Mouse (Mus musculus) hindbrain, embryonic 14.5 days (tissue): Measurements from ENCODE around the gene Srrd. TPM values are rescaled to one million over a fixed set of nuclear protein-coding genes. Genes with fewer than 3 reads are reported as not detected.

ENCODE experiments used
- ATAC-seq: fragments of 200-750 bp; cut with Nextera tagmentation; 2 replicates; pipeline ENCODE4 v1.8.0; 2017; ENCODE audit warnings: moderate number of reproducible peaks, mild to moderate bottlenecking, moderate TSS enrichment, moderate library complexity; ENCODE audit not compliant: low FRiP score
- DNase-seq: peaks from one replicate; pipeline ENCODE4 v3.0.0-alpha.2; 2015; ENCODE audit warnings: low spot score
- H3K27ac ChIP-seq: fragments of 300-500 bp; sonication (generic); 2 replicates; pipeline ENCODE4 v1.5.1; 2014; ENCODE audit warnings: mild to moderate bottlenecking, moderate library complexity
- H3K27me3 ChIP-seq: fragments of 300-500 bp; sonication (generic); 2 replicates; pipeline ENCODE4 v1.6.1; 2014; ENCODE audit warnings: mild to moderate bottlenecking, low read length, mixed read lengths; ENCODE audit not compliant: control insufficient read depth, insufficient read depth
- H3K36me3 ChIP-seq: fragments of 300-500 bp; sonication (generic); replicated peaks from 2 replicates; pipeline ENCODE4 v1.6.1; 2014; ENCODE audit not compliant: control insufficient read depth, insufficient read depth
- H3K4me1 ChIP-seq: fragments of 300-500 bp; sonication (generic); replicated peaks from 2 replicates; pipeline ENCODE4 v1.6.1; 2014; ENCODE audit warnings: antibody characterized with exemption, low read length, mixed read lengths; ENCODE audit not compliant: control insufficient read depth, insufficient read depth
- H3K4me2 ChIP-seq: fragments of 300-500 bp; sonication (generic); replicated peaks from 2 replicates; pipeline ENCODE4 v1.6.1; 2014; ENCODE audit warnings: mild to moderate bottlenecking, moderate library complexity
- H3K4me3 ChIP-seq: fragments of 300-500 bp; sonication (generic); replicated peaks from 2 replicates; pipeline ENCODE4 v1.5.1; 2014; ENCODE audit warnings: mild to moderate bottlenecking, low read length
- H3K9ac ChIP-seq: fragments of 300-500 bp; sonication (generic); 2 replicates; pipeline ENCODE4 v1.6.1; 2014
- H3K9me3 ChIP-seq: fragments of 300-500 bp; sonication (generic); 2 replicates; pipeline ENCODE4 v1.6.1; 2016; ENCODE audit warnings: low read length; ENCODE audit not compliant: control insufficient read depth
- WGBS: fragments of 180-500 bp; shearing (Covaris S2); extraction: QIAGEN DNeasy Blood & Tissue Kit; methylation state at CpG from one replicate; pipeline ENCODE4 v1.1.7; 2014; 5-methylcytosine and 5-hydroxymethylcytosine counted together
- polyA plus RNA-seq: library from polyadenylated mRNA; unstranded; fragments of >200 nt; fragmentation: Nextera tagmentation; extraction: Ambion mirVana; gene quantifications from 2 replicates; pipeline ENCODE4 v1.2.1, GENCODE M21; 2014

Gene Srrd
- polyA plus RNA-seq, 1 experiment from 2014 or later = 62.5 TPM

GRCm38 (mm10) chr5:112313222-112313885 lies 29.5 kb downstream of the Srrd start:
- Histone ChIP-seq H3K9ac (peak overlapping the region; percentile 8; the same call in 1 of the 2 replicates), H3K36me3 (peaks cover 58% of the 10 kb centered on the region), H3K27me3 (no peaks in the 10 kb centered on the region), H3K4me3 (no peak overlapping the region), H3K4me1 (no peaks in the 10 kb centered on the region), H3K9me3 (no peaks in the 10 kb centered on the region), H3K4me2 (no peak overlapping the region), H3K27ac (no peak overlapping the region)
- DNase-seq (no peak), ATAC-seq (no peak)
- WGBS = 57% methylated on average over 11 of the region's 11 CpGs

- Histone ChIP-seq H3K27me3 (no peaks in the 10 kb centered on the region), H3K36me3 (peaks cover 33% of the 10 kb centered on the region), H3K4me2 (no peak overlapping the region), H3K4me3 (no peak overlapping the region), H3K4me1 (no peaks in the 10 kb centered on the region), H3K9me3 (no peaks in the 10 kb centered on the region), H3K27ac (no peak overlapping the region), H3K9ac (no peak overlapping the region)
- no peak for DNase-seq
- ATAC-seq = no peak
- WGBS = 72% methylated on average over 5 of the region's 5 CpGs
These were observed 37.0 kb downstream of the Srrd start for GRCm38 (mm10) chr5:112305842-112306241.

DNA sequence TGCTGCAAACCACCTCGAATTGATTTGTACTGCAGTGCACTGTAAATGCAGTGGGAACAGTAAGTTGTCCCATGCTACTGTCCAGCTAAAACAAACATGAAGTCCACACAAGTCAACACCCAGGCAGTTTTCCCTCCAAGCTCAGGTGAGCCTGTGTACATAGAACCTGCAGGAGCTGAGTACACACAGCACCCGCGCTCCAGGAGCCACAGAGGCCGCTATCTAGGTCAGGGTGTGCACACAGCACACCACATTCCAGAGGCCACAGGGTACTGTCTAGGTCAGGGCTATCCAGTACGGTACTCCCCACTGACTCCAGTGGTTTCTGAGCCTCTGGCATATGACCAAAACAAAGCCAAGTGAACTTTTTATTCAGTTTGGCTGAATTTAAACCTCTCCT lies 40.5 kb downstream of the Srrd start:
- WGBS = 84% methylated on average over 5 of the region's 5 CpGs
- ATAC-seq (no peak), DNase-seq (no peak)
- H3K27ac ChIP-seq = no peak overlapping the region
- H3K9me3 ChIP-seq = no peaks in the 10 kb centered on the region
- H3K36me3 ChIP-seq = peaks cover 2% of the 10 kb centered on the region
- H3K4me2 ChIP-seq = no peak overlapping the region
- H3K9ac ChIP-seq = no peak overlapping the region
- no peak overlapping the region for H3K4me3 ChIP-seq
- H3K27me3 ChIP-seq = no peaks in the 10 kb centered on the region
- H3K4me1 ChIP-seq = no peaks in the 10 kb centered on the region

DNA sequence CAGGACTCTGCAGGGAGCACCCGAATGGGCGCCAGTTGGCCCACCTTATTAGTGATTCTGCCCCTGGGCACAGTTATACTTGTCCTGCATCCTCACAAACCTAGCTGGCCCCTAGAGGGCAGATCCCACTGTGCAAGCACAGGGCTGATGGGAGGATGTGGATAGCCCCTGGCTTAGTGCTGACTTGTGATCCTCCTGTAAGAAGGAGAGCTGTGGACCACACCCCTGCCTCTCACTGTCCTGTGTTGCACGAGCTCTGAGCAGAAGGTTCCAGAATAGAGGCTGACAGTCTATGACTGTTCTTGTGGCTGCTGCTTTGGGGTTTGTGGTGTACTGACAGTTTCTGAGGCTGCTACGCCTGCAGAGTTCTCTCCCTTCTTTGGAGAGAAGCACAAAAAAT lies 41.1 kb downstream of the Srrd start:
- no peaks in the 10 kb centered on the region for H3K9me3 ChIP-seq
- ATAC-seq (no peak), DNase-seq (no peak)
- no peak overlapping the region for H3K4me2 ChIP-seq
- 86% methylated on average over 4 of the region's 4 CpGs for WGBS
- no peaks in the 10 kb centered on the region for H3K36me3 ChIP-seq
- H3K4me3 ChIP-seq = no peak overlapping the region
- H3K9ac ChIP-seq = no peak overlapping the region
- no peaks in the 10 kb centered on the region for H3K27me3 ChIP-seq
- 0 out of 2 replicates have a peak, but pooled peaks cover 2% of the 10 kb centered on the region for H3K4me1 ChIP-seq
- no peak overlapping the region for H3K27ac ChIP-seq

- no peak overlapping the region for H3K9ac ChIP-seq
- DNase-seq (no peak), ATAC-seq (no peak)
- 0 out of 2 replicates have a peak, but pooled peaks cover 2% of the 10 kb centered on the region for H3K4me1 ChIP-seq
- 89% methylated on average over 6 of the region's 6 CpGs for WGBS
- H3K4me3 ChIP-seq = no peak overlapping the region
- no peak overlapping the region for H3K27ac ChIP-seq
- H3K9me3 ChIP-seq = no peaks in the 10 kb centered on the region
- H3K4me2 ChIP-seq = no peak overlapping the region
- H3K27me3 ChIP-seq = no peaks in the 10 kb centered on the region
- no peaks in the 10 kb centered on the region for H3K36me3 ChIP-seq
These were observed 42.0 kb downstream of the Srrd start for GRCm38 (mm10) chr5:112300721-112301308.

DNA sequence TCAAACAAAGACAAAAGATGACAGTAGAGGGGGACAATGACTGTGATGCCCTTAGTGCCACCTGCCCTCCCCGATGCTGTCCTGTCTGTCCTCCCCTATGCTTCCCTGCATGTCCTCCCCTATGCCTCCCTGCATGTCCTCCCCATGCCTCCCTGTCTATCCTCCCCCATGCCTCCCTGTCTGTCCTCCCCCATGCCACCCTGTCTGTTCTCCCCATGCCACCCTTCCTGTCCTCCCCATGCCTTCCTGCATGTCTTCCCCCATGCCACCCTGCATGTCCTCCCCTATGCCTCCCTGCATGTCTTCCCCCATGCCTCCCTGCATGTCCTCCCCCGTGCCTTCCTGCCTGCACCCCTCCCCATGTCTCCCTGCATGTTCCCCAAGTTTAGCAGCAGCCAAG lies 42.7 kb downstream of the Srrd start:
- no peak for ATAC-seq
- no peak for DNase-seq
- Histone ChIP-seq H3K4me3 (no peak overlapping the region), H3K27me3 (no peaks in the 10 kb centered on the region), H3K36me3 (no peaks in the 10 kb centered on the region), H3K4me1 (0 out of 2 replicates have a peak, but pooled peaks cover 6% of the 10 kb centered on the region), H3K4me2 (no peak overlapping the region), H3K9me3 (no peaks in the 10 kb centered on the region), H3K9ac (no peak overlapping the region), H3K27ac (no peak overlapping the region)
- 79% methylated on average over 2 of the region's 2 CpGs for WGBS

GRCm38 (mm10) chr5:112299399-112299798 lies 43.4 kb downstream of the Srrd start:
- Histone ChIP-seq H3K4me3 (no peak overlapping the region), H3K9me3 (no peaks in the 10 kb centered on the region), H3K4me2 (no peak overlapping the region), H3K4me1 (peaks cover 11% of the 10 kb centered on the region; the same call in 1 of the 2 replicates), H3K27me3 (no peaks in the 10 kb centered on the region), H3K36me3 (no peaks in the 10 kb centered on the region), H3K27ac (no peak overlapping the region), H3K9ac (no peak overlapping the region)
- DNase-seq (no peak), ATAC-seq (no peak)
- 85% methylated on average over 4 of the region's 4 CpGs for WGBS

DNA sequence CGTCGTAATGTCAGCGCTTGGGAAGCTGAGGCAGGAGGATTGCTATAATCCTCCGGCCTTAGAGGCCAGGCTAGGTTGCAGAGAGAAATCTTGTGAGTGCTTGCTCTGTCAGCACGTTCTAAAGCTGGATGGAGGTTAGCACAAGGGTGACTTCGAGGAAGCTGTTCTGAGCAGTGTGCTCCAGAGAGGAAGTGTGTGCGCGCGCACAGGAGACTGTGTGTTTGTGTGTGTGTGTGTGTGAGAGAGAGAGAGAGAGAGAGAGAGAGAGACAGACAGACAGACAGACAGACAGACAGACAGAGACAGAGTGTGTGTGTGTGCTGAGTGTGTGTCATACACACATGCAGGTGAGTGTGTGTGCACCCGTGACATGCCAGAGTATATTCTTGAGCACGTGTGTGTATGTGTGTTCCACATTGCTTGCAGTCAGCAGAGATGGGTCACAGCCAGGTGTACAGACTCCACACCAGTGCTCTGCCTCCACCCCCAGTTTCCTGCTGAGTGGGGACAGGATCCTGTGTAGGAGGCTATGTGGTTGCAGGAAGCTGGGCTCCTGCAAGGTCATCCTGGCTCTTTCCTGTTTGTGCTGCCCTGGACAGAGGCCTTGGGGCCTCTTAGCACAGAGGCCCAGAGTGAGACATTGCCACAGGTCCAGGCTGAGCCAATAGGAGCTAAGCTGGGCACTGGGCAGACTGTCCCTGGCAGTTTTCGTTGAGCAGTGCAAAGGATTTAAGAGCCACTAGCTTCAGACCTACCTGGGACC lies 44.4 kb downstream of the Srrd start:
- Histone ChIP-seq H3K9me3 (no peaks in the 10 kb centered on the region), H3K36me3 (no peaks in the 10 kb centered on the region), H3K27me3 (no peaks in the 10 kb centered on the region), H3K9ac (no peak overlapping the region), H3K27ac (no peak overlapping the region), H3K4me3 (no peak overlapping the region), H3K4me1 (peaks cover 11% of the 10 kb centered on the region; the same call in 1 of the 2 replicates), H3K4me2 (no peak overlapping the region)
- DNase-seq (no peak), ATAC-seq (no peak)
- WGBS = 91% methylated on average over 12 of the region's 12 CpGs

- Histone ChIP-seq H3K36me3 (no peaks in the 10 kb centered on the region), H3K4me2 (no peak overlapping the region), H3K27ac (peak overlapping the region; percentile 14; the same call in 1 of the 2 replicates), H3K27me3 (no peaks in the 10 kb centered on the region), H3K9me3 (no peaks in the 10 kb centered on the region), H3K4me3 (no peak overlapping the region), H3K4me1 (peaks cover 11% of the 10 kb centered on the region; the same call in 1 of the 2 replicates), H3K9ac (no peak overlapping the region)
- ATAC-seq (no peak), DNase-seq (no peak)
- 77% methylated on average over 2 of the region's 2 CpGs for WGBS
These were observed 45.6 kb downstream of the Srrd start for GRCm38 (mm10) chr5:112297257-112297656.
